Mouse (Mus musculus) adrenal gland, postnatal 10 days (tissue): ENCODE results near the gene Tmem182. TPM values are rescaled to one million over a fixed set of nuclear protein-coding genes. Genes with fewer than 3 reads are reported as not detected.

Experiments used
- DNase-seq: peaks from one replicate; pipeline ENCODE4 v3.0.0; 2021; ENCODE audit warnings: mixed read lengths
- total RNA-seq, 2 experiments: library from RNA; stranded (reverse); gene quantifications; 2 replicates each; pipeline ENCODE4 v1.2.3; 2021

Tmem182 gene
- total RNA-seq, 2 experiments from 2014 or later = 7.2 to 25.0 TPM

GRCm38 (mm10) chr1:40867106-40867505 lies 61.7 kb downstream of the Tmem182 start:
- no peak for DNase-seq

- no peak for DNase-seq
These were observed 62.2 kb downstream of the Tmem182 start for GRCm38 (mm10) chr1:40867651-40868050.

GRCm38 (mm10) chr1:40873760-40874455 lies 68.5 kb downstream of the Tmem182 start:
- no peak for DNase-seq

- DNase-seq = no peak
These were observed 69.3 kb downstream of the Tmem182 start for GRCm38 (mm10) chr1:40874456-40875375.

GRCm38 (mm10) chr1:40879051-40879450 lies 73.7 kb downstream of the Tmem182 start:
- peak; percentile 56 for DNase-seq

- no peak for DNase-seq
These were observed 74.1 kb downstream of the Tmem182 start for GRCm38 (mm10) chr1:40879526-40879925.

GRCm38 (mm10) chr1:40880527-40880926 lies 75.1 kb downstream of the Tmem182 start:
- DNase-seq = no peak

GRCm38 (mm10) chr1:40883856-40884255 lies 78.5 kb downstream of the Tmem182 start:
- no peak for DNase-seq

GRCm38 (mm10) chr1:40884943-40885342 lies 79.5 kb downstream of the Tmem182 start:
- DNase-seq = peak; percentile 7

- DNase-seq = peak; percentile 68
These were observed 82.3 kb downstream of the Tmem182 start for GRCm38 (mm10) chr1:40887673-40888072.

- DNase-seq = no peak
These were observed 83.1 kb downstream of the Tmem182 start for GRCm38 (mm10) chr1:40888396-40889040.

GRCm38 (mm10) chr1:40889617-40890016 lies 84.2 kb downstream of the Tmem182 start:
- DNase-seq = no peak

- no peak for DNase-seq
These were observed 84.8 kb downstream of the Tmem182 start for GRCm38 (mm10) chr1:40890246-40890645.

GRCm38 (mm10) chr1:40903712-40904111 lies 98.3 kb downstream of the Tmem182 start:
- no peak for DNase-seq

Other genes starting within 250 kb of the Tmem182 start
- not detected for gene Slc9a4, start 225.5 kb upstream of the Tmem182 start, total RNA-seq
- gene Slc9a2, start 125.0 kb upstream of the Tmem182 start, total RNA-seq = 1 to 10 TPM in 1 of 2 experiments, under 1 TPM in 1; 0.48 to 2.2 TPM
- 1 to 10 TPM; 3.3 to 5.5 TPM for gene Mfsd9, start 14.9 kb upstream of the Tmem182 start, total RNA-seq